Mouse (Mus musculus): ENCODE data around the gene Gm37240.
A peak's percentile ranks its signal among the peaks of the same experiment; 100 is the strongest.

Gene Gm37240

DNA sequence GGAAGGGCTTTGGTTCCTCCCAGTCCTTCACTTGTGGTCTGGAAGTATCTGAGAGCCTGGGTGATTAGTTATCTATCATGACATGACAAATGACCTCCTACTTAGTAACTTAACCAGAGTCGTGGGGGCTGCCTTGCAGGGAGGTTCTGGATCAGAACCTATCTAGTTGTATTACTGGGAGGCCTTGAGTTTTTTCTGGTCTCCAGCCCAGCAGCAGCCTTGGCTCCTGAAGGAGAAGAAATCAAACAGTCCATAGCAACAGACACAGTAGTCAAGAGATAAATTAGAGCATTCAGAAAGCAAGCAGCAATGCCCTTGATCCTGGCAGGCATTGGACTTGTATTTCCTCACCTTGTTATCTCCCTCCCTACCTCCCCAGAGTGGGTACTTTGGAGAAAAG, 722.4 kb downstream of the Gm37240 start:
- Histone ChIP-seq H3K27me3 (ENCODE audit: control insufficient read depth, insufficient read depth, low read length, poor library complexity, severe bottlenecking) (no peaks in the 10 kb centered on the region), H3K36me3 (ENCODE audit: control insufficient read depth, insufficient read depth, low read length, poor library complexity, severe bottlenecking) (no peaks in the 10 kb centered on the region)
- DNase-seq (ENCODE audit: low read depth, low spot score): no peak

DNA sequence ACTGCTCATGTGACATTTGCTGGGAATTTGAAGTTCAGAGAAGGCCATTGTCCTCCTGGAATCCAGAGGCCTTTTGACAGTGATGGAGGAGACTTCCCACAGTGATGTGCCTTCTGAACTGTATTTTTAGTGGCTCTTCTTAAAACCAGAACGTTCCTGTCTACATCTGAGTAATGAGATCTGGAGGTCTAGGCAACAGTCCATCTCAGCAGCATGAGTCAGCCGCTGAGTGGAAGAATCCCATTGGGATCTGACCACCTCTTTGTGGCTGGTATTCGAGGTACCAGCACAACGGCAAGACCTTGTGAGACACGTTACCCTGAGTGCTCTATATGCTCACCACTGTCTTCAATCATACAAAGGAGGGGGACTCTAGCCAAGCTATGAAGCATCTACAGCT, 723.9 kb downstream of the Gm37240 start:
- no peak for DNase-seq (ENCODE audit: low read depth, low spot score)
- no peaks in the 10 kb centered on the region for H3K27me3 ChIP-seq (ENCODE audit: control insufficient read depth, insufficient read depth, low read length, poor library complexity, severe bottlenecking)
- no peaks in the 10 kb centered on the region for H3K36me3 ChIP-seq (ENCODE audit: control insufficient read depth, insufficient read depth, low read length, poor library complexity, severe bottlenecking)

DNA sequence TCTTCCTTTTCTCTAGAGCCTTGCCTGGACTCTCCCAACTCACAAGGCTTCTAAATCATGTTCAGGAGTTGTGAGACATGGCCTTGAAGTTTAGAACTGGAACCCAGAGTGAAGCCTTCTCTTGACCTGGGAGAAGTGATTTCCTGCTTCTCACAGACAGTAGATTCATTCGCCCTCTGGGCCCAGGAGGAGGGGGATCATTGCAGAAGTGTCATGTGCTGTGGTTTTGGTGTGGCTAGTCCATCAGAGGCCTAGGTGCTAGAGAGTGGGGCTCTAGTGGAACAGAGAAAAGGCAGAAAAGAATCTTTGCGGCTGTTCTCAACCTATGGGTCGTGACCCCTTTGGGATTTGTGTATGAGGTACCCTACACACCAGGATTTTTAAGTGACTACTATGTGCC, 724.9 kb downstream of the Gm37240 start:
- Histone ChIP-seq H3K36me3 (ENCODE audit: control insufficient read depth, insufficient read depth, low read length, poor library complexity, severe bottlenecking) (no peaks in the 10 kb centered on the region), H3K27me3 (ENCODE audit: control insufficient read depth, insufficient read depth, low read length, poor library complexity, severe bottlenecking) (no peaks in the 10 kb centered on the region)
- DNase-seq (ENCODE audit: low read depth, low spot score): no peak

DNA sequence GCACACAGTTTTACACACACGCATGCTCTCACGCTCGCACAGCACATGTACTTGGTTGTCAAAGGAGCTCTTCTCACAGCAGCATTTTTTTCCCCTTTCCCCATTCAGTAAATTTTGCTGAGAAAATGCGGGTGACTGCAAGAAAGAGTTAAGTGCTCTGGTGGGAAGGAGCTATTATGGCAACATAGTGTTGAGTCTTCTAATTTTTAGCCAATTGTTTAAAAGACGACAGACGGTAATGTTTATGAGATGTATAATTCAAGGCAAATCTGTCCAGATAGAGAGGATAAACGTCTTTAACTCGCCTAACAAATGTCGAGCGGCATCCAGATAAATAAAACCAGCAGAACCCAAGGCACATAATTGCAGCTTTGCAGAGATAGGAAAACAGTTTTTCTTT, 726.5 kb downstream of the Gm37240 start:
- DNase-seq (ENCODE audit: low read depth, low spot score): no peak
- Histone ChIP-seq H3K27me3 (ENCODE audit: control insufficient read depth, insufficient read depth, low read length, poor library complexity, severe bottlenecking) (no peaks in the 10 kb centered on the region), H3K36me3 (ENCODE audit: control insufficient read depth, insufficient read depth, low read length, poor library complexity, severe bottlenecking) (no peaks in the 10 kb centered on the region)

DNA sequence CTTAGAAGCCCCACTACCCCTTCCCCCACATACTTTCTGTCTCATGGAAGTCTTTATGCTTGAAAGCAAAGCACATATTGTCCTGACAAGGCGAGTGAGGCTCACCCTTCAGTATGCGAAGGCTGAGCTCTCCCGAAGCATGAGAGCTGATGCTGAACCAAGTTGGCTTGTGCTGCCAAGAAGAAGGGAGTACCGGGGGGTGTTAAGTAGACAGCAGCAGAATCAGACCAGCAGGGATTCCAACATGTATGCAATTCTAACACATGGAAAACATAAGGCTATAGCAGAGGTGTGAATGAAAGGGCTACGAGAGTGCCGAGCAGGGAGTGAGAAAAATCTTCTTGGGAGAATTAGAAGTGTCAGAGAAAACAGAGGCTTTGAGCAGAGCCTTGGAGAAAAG, 727.7 kb downstream of the Gm37240 start:
- Histone ChIP-seq H3K27me3 (ENCODE audit: control insufficient read depth, insufficient read depth, low read length, poor library complexity, severe bottlenecking) (no peaks in the 10 kb centered on the region), H3K36me3 (ENCODE audit: control insufficient read depth, insufficient read depth, low read length, poor library complexity, severe bottlenecking) (no peaks in the 10 kb centered on the region)
- no peak for DNase-seq (ENCODE audit: low read depth, low spot score)

DNA sequence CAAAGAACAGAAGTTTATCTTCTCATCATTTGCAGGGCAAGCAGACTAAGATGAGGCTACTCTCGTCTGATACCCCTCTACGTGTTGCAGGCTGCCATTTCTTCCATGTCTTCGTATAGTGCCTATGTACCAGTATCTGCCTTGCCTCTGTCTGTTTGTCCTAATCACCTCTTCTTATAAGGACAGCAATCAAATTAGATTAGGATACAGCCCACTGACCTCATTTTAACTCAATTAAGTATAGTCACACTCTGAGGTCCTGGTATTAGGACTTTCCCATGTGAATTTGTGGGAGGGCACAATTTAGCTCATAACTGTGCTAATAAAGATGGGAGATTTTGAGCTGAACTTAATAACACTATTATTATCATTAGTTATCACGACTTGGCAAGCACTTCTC, 738.5 kb downstream of the Gm37240 start:
- DNase-seq (ENCODE audit: low read depth, low spot score): no peak
- Histone ChIP-seq H3K27me3 (ENCODE audit: control insufficient read depth, insufficient read depth, low read length, poor library complexity, severe bottlenecking) (no peaks in the 10 kb centered on the region), H3K36me3 (ENCODE audit: control insufficient read depth, insufficient read depth, low read length, poor library complexity, severe bottlenecking) (no peaks in the 10 kb centered on the region)

DNA sequence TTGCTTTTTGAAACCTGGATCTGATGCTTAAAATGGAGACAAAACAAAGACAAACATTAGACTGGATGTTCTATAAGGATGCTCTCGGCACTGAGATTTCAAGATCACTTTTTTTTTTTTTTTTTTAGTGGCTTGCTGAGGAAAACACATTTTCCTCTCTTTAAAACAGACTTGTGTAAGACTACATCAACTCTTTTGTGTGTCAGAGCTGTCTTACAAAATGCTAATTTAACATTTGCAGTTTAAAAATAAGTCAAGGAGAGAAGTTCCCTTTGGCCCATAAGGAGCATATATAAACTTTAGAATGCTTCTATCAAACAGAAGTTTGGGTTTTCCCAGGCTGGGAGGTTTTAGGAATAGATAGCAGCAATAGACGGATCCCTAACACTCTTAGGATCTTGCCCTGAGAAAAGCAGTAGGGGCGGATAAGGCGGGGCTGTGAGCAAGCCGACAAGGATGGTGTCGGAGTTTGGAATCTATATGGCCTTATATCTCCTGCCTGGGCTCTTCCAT, 739.2 kb downstream of the Gm37240 start:
- Histone ChIP-seq H3K36me3 (ENCODE audit: control insufficient read depth, insufficient read depth, low read length, poor library complexity, severe bottlenecking) (no peaks in the 10 kb centered on the region), H3K27me3 (ENCODE audit: control insufficient read depth, insufficient read depth, low read length, poor library complexity, severe bottlenecking) (no peaks in the 10 kb centered on the region)
- no peak for DNase-seq (ENCODE audit: low read depth, low spot score)

DNA sequence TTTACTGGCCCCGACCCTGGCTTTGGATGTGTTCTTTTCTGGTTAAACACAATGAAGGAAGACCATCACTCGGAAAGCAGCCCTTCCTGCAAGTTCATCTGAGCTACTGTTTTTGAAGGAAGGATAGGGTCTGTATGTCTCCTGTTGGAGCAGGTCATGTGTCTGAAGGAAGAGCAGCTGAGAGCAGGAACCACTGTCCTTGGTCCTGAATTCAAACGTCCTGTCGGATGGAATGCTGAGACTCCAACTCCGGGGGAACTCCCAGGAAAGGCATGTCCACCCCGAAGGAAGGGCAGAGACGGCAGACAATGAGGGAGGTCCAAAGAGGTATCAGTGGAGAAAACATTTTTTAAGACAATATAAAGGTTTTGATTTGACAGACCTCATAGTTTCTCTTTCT, 741.8 kb downstream of the Gm37240 start:
- Histone ChIP-seq H3K27me3 (ENCODE audit: control insufficient read depth, insufficient read depth, low read length, poor library complexity, severe bottlenecking) (no peaks in the 10 kb centered on the region), H3K36me3 (ENCODE audit: control insufficient read depth, insufficient read depth, low read length, poor library complexity, severe bottlenecking) (no peaks in the 10 kb centered on the region)
- no peak for DNase-seq (ENCODE audit: low read depth, low spot score)

DNA sequence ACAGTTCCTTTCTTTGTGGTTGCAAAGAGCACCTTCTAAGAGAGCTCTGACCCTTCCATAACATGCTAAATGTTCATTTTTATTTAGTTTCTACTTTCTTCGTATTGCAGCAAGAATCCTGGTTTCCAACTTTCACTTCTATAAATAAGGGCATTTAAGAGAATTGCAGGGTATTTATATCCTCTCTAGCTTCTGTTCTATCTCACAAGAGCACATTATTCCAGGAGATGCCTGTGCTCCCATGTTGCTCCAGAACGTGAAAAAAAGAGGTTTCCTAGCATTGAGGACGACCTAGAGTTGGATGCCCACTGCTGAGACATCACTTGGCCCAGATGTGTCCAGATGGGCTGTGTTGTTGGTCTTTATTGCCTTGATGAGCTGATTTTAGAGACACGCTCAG, 742.2 kb downstream of the Gm37240 start:
- Histone ChIP-seq H3K27me3 (ENCODE audit: control insufficient read depth, insufficient read depth, low read length, poor library complexity, severe bottlenecking) (no peaks in the 10 kb centered on the region), H3K36me3 (ENCODE audit: control insufficient read depth, insufficient read depth, low read length, poor library complexity, severe bottlenecking) (no peaks in the 10 kb centered on the region)
- DNase-seq (ENCODE audit: low read depth, low spot score): no peak

DNA sequence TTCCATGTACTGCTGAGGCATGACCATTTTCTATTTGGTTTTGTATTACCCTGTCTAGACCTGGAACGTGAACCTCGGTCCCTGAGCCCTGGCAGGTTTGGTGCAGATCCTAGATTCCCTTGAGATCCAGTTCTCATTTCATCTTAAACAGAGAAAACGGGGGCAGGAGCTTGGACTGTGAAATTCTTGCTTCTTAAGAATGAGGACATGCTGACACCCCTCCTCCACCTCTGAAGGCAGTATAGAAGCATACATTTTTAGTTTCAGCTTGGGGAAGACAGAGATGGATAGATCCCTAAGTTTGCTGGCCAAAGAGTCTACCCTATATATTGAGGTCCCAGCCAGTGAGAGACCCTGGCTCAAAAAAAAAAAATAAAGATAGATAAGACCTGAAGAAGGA, 742.9 kb downstream of the Gm37240 start:
- Histone ChIP-seq H3K36me3 (ENCODE audit: control insufficient read depth, insufficient read depth, low read length, poor library complexity, severe bottlenecking) (no peaks in the 10 kb centered on the region), H3K27me3 (ENCODE audit: control insufficient read depth, insufficient read depth, low read length, poor library complexity, severe bottlenecking) (no peaks in the 10 kb centered on the region)
- DNase-seq (ENCODE audit: low read depth, low spot score): no peak

DNA sequence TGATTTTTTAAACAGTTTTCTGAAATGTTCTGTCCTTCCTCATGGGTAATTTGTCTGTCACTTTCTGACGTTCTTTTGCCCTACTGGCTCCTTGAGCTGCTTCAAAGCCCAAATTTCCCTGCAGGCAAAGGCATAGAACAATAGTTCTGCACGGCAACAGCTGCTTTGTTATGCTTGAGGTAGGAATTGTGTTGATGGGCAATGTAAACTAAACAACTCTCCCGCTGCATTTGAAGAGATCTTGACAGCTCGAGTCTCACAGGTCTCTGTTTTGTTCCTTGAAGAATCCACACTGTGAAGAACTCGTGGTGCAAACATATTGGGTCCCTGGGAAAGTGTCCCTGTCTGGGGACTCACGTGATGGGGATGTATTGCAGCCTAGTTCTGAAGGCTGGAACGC, 746.8 kb downstream of the Gm37240 start:
- Histone ChIP-seq H3K36me3 (ENCODE audit: control insufficient read depth, insufficient read depth, low read length, poor library complexity, severe bottlenecking) (no peaks in the 10 kb centered on the region), H3K27me3 (ENCODE audit: control insufficient read depth, insufficient read depth, low read length, poor library complexity, severe bottlenecking) (no peaks in the 10 kb centered on the region)
- no peak for DNase-seq (ENCODE audit: low read depth, low spot score)

DNA sequence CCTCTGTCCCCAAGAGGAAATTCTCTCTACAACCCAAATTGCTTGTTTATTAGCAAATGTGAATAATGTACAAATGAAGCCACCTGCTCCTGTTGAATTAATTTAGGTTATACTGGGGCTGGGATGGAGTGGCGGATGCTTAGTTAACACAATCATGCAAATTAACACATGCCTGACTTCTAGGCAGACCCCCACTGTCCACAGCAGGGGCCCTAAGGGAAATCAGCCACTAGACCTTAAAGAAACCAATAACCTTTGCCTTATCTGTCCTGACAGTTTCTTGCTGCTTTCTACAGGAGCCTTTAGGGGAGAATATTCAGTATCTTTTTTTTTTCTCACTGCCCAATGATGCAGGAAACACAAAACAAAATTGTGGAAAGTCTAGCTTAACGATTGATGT, 748.9 kb downstream of the Gm37240 start:
- Histone ChIP-seq H3K36me3 (ENCODE audit: control insufficient read depth, insufficient read depth, low read length, poor library complexity, severe bottlenecking) (no peaks in the 10 kb centered on the region), H3K27me3 (ENCODE audit: control insufficient read depth, insufficient read depth, low read length, poor library complexity, severe bottlenecking) (no peaks in the 10 kb centered on the region)
- no peak for DNase-seq (ENCODE audit: low read depth, low spot score)

DNA sequence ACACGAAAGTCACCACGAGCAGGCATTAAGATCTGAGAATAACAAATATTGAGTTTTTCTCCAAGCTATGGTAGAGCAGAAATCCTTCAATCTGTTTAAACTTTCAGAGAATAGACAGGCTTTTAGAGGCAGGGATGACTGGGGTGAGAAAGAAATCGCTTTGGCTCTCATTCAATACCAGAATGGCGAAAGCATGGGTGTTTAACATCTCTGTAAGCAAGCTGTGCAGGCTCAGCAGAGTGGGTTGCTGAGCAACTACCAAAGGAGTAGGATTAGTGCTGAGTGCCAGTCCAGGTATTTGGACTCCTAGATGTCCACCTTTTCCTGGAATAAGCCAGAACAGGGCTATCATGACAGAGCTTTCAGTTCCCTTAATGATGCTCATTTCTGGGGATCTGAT, 753.8 kb downstream of the Gm37240 start:
- no peaks in the 10 kb centered on the region for H3K36me3 ChIP-seq (ENCODE audit: control insufficient read depth, insufficient read depth, low read length, poor library complexity, severe bottlenecking)
- no peak for DNase-seq (ENCODE audit: low read depth, low spot score)
- H3K27me3 ChIP-seq (ENCODE audit: control insufficient read depth, insufficient read depth, low read length, poor library complexity, severe bottlenecking): no peaks in the 10 kb centered on the region

DNA sequence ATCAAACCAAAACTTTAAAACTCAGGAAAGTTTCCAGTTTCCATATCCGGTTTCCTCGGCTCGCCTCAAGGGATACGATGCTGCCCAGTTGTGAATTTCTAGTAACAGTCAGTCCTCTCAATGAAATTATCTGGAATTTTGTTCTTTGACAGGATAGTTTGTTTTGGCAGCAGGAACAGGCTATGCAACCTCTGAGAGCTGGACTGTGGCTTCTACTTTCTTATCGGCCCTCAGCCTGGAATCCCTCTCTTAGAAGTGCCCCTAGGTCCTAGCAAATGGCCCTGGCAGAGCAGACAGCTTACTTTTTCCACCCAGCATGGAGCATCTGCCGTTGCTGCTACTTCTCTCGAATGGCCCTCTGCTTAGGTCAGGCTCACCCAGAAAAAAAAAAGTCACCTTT, 755.4 kb downstream of the Gm37240 start:
- DNase-seq (ENCODE audit: low read depth, low spot score): no peak
- Histone ChIP-seq H3K36me3 (ENCODE audit: control insufficient read depth, insufficient read depth, low read length, poor library complexity, severe bottlenecking) (no peaks in the 10 kb centered on the region), H3K27me3 (ENCODE audit: control insufficient read depth, insufficient read depth, low read length, poor library complexity, severe bottlenecking) (no peaks in the 10 kb centered on the region)

DNA sequence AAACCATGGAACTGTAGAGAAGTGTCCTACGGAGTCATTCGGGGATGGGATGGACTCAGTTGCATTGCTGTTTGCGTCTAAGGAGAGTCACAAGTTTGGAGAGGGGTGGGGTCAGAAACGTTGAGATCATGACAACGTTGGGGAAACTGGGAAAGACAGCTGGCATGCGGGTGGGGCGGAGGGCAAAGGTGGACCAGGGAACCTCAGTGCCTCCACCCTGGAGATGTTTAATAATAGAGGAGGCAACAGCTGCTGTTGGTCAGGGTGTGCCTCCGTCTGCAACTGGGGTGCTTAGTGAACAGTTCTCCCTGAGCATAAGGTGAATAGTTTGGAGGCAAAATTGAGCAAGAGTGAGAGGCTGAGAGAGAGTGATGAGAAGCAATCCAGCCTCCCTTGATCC, 758.8 kb downstream of the Gm37240 start:
- Histone ChIP-seq H3K27me3 (ENCODE audit: control insufficient read depth, insufficient read depth, low read length, poor library complexity, severe bottlenecking) (no peaks in the 10 kb centered on the region), H3K36me3 (ENCODE audit: control insufficient read depth, insufficient read depth, low read length, poor library complexity, severe bottlenecking) (no peaks in the 10 kb centered on the region)
- no peak for DNase-seq (ENCODE audit: low read depth, low spot score)

DNA sequence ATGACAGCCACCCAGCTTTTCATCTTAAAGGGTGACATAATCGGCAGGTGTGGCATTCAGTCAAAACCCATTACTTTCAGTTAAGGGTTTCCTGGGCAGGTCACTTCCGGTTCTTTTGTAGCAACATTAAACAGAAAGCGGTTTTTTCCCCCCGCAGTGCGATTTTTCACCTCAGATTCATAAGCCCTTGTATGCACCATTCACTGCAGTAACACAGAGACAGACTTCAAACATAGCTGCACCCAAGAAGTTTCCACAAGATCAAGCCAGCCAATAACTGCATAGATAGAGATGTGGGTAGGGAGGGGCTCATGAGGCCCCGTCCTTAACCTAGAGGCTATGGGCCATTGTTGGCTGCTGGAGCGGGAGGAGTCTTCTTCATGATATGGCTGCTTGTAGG, 760.3 kb downstream of the Gm37240 start:
- DNase-seq (ENCODE audit: low read depth, low spot score): peak; percentile 48
- H3K36me3 ChIP-seq (ENCODE audit: control insufficient read depth, insufficient read depth, low read length, poor library complexity, severe bottlenecking): no peaks in the 10 kb centered on the region
- H3K27me3 ChIP-seq (ENCODE audit: control insufficient read depth, insufficient read depth, low read length, poor library complexity, severe bottlenecking): no peaks in the 10 kb centered on the region
